Mouse (Mus musculus) liver, embryonic 13.5 days (tissue): ENCODE data around the gene Myadm. TPM values are rescaled to one million over a fixed set of nuclear protein-coding genes. Genes with fewer than 3 reads are reported as not detected.
"Not testable (repeated sequence)": the region's sequence is repeated elsewhere in the genome, so short reads cannot be mapped to it uniquely, and the experiment has no call there.

ENCODE experiments used
- ATAC-seq: fragments of 200-750 bp; cut with Nextera tagmentation; 2 replicates; pipeline ENCODE4 v1.8.0; 2017; ENCODE audit warnings: low read depth, mild to moderate bottlenecking, moderate number of reproducible peaks, moderate library complexity
- DNase-seq: peaks from one replicate; pipeline ENCODE4 v3.0.0; 2022
- H3K27ac ChIP-seq: fragments of 300-500 bp; sonication (generic); 2 replicates; pipeline ENCODE4 v1.5.1; 2015; ENCODE audit warnings: moderate library complexity, mild to moderate bottlenecking, inconsistent platforms
- H3K27me3 ChIP-seq: fragments of 300-500 bp; sonication (generic); 2 replicates; pipeline ENCODE4 v1.6.1; 2015; ENCODE audit warnings: mild to moderate bottlenecking, inconsistent platforms
- H3K36me3 ChIP-seq: fragments of 300-500 bp; sonication (generic); 2 replicates; pipeline ENCODE4 v1.6.1; 2015; ENCODE audit warnings: mild to moderate bottlenecking, inconsistent platforms
- H3K4me1 ChIP-seq: fragments of 300-500 bp; sonication (generic); replicated peaks from 2 replicates; pipeline ENCODE4 v1.6.1; 2015; ENCODE audit warnings: inconsistent platforms
- H3K4me2 ChIP-seq: fragments of 300-500 bp; sonication (generic); 2 replicates; pipeline ENCODE4 v1.6.1; 2015; ENCODE audit warnings: inconsistent platforms, mild to moderate bottlenecking, moderate library complexity
- H3K4me3 ChIP-seq: fragments of 300-500 bp; sonication (generic); replicated peaks from 2 replicates; pipeline ENCODE4 v1.5.1; 2015; ENCODE audit warnings: mild to moderate bottlenecking, inconsistent platforms
- H3K9ac ChIP-seq: fragments of 300-500 bp; sonication (generic); 2 replicates; pipeline ENCODE4 v1.6.1; 2015; ENCODE audit warnings: mild to moderate bottlenecking, inconsistent platforms
- H3K9me3 ChIP-seq: fragments of 300-500 bp; sonication (generic); replicated peaks from 2 replicates; pipeline ENCODE4 v1.6.1; 2016; ENCODE audit warnings: inconsistent platforms
- WGBS: fragments of 180-500 bp; shearing (Covaris S2); methylation state at CpG from one replicate; pipeline ENCODE4 v1.1.7; 2015; ENCODE audit not compliant: insufficient replicate concordance; 5-methylcytosine and 5-hydroxymethylcytosine counted together
- polyA plus RNA-seq: library from polyadenylated mRNA; unstranded; fragments of >200 nt; fragmentation: Nextera tagmentation; extraction: Ambion mirVana; gene quantifications from 2 replicates; pipeline ENCODE4 v1.2.1, GENCODE M21; 2015

Myadm gene
- polyA plus RNA-seq, 1 experiment from 2014 or later, result 13.5 TPM

DNA sequence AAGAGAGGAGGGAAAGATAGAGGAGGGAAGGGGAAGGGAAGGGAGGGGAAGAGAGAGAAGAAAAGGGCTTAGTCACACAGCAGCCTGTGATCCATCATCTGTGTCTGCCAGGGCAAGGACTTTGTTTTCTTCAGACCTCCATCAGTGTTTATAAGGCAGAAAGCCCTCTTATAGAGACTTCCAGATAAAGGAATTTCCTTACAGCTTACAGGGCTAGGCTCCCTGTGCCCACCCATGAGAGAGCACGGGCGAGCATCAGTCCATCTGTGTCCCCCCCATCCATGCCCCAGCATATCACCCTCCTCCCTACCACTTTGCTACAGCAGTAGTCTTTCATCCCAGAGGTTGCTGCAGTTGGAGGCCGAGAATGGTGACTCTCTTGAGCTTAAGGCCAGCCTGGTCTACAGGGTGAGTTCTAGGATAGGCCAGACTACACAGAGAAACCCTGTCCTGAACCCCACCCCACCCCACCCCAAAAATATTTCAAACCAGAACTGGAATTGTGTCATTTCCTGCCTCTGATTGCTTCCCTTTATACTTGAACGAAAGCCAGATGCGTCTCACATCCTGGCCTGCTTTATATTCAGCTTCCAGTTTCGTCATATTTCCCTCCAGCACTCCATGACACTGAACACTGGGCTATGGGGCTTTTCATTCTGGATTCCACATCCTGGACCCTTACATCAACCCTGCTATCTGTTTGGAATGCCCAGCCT is 13.3 kb upstream of the Myadm start:
- H3K27me3 ChIP-seq, result no peaks in the 10 kb centered on the region
- H3K9me3 ChIP-seq, result no peaks in the 10 kb centered on the region
- ATAC-seq, result 0 out of 2 replicates have a peak, but pooled peaks have one; percentile 7
- H3K27ac ChIP-seq, result no peak overlapping the region
- H3K4me1 ChIP-seq, result no peaks in the 10 kb centered on the region
- H3K4me2 ChIP-seq, result no peak overlapping the region
- H3K4me3 ChIP-seq, result no peak overlapping the region
- DNase-seq, result no peak
- H3K36me3 ChIP-seq, result no peaks in the 10 kb centered on the region
- H3K9ac ChIP-seq, result no peak overlapping the region
- WGBS, result 39% methylated on average over 6 of the region's 6 CpGs

DNA sequence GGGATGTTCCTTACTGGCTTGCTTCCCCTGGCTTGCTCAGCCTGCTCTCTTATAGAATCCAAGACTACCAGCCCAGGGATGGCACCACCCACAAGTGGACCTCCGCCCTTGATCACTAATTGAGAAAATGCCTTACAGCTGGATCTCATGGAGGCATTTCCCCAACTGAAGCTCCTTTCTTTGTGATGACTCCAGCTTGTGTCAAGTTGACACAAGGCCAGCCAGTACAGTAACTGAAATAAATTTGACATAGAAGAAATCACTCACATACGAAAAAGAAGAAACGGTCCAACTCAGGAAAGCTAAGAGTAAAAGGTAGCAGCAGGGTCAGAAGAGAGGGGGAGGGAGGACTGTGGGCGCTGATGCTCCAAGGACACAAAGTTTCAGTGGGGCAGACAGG is 12.1 kb upstream of the Myadm start:
- DNase-seq, H3K4me1 ChIP-seq, H3K9me3 ChIP-seq, H3K36me3 ChIP-seq, ATAC-seq, H3K27me3 ChIP-seq, H3K4me2 ChIP-seq, H3K27ac ChIP-seq, H3K9ac ChIP-seq, H3K4me3 ChIP-seq: not testable (repeated sequence)
- WGBS, result 58% methylated on average over 4 of the region's 4 CpGs

DNA sequence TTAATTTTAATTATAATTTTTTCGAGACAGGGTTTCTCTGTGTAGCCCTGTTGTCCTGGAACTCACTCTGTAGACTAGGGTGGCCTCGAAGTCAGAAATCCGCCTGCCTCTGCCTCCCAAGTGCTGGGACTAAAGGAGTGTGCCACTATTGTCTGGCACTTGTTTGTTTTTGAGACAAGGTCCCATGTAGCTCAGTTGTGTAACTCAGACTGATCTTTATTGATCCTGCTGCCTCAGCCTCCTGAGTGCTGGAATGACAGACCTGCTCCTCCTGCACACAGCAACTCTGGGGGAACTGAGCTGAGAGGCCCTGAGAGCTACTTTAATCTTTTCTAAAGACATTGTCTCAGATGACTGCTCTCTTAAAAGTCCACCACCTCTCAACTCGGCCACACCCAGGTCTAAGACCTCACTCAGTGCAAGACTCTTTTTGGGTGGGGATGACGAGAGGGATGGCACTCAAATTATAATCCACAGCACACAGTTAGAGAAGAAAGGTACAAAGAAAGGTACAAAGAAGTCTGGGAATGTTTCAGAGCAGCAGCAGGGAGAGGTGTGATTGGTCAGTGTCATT is 8.7 kb upstream of the Myadm start:
- no peak for ATAC-seq
- H3K4me1 ChIP-seq, result no peaks in the 10 kb centered on the region
- no peaks in the 10 kb centered on the region for H3K27me3 ChIP-seq
- H3K27ac ChIP-seq, result no peak overlapping the region
- no peak overlapping the region for H3K4me3 ChIP-seq
- H3K4me2 ChIP-seq, result no peak overlapping the region
- WGBS, result 50% methylated on average over 5 of the region's 5 CpGs
- H3K9me3 ChIP-seq, result no peaks in the 10 kb centered on the region
- H3K36me3 ChIP-seq, result no peaks in the 10 kb centered on the region
- no peak overlapping the region for H3K9ac ChIP-seq
- DNase-seq, result no peak

DNA sequence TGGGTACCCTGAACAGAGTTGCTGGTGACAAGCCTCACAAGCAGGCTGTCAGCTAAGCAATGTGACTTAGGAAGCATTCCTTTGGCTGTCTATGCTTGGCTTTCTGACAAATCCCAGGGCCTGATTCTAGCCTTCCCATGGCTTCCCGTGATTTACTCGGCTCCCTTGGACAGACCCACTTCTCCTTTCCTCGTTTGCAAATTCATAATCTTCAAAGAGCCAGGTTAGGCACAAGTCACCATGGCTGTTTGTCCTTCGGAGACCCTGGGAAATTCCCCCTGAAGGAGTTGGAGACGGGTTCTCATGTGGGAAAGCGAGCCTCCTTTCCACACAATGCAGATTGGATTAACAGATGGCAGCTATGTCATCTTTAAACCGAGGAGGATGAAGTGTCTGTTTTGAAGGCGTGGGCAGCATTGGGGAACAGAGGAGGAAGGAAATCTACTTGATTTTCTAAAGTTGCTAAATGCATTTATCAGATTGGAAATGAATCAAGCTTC is 8.2 kb upstream of the Myadm start:
- Histone ChIP-seq H3K4me3 (no peak overlapping the region), H3K36me3 (no peaks in the 10 kb centered on the region), H3K4me2 (no peak overlapping the region), H3K9me3 (no peaks in the 10 kb centered on the region), H3K9ac (no peak overlapping the region), H3K4me1 (no peaks in the 10 kb centered on the region), H3K27ac (no peak overlapping the region), H3K27me3 (no peaks in the 10 kb centered on the region)
- DNase-seq (no peak), ATAC-seq (no peak)
- WGBS, result 32% methylated on average over 8 of the region's 8 CpGs

DNA sequence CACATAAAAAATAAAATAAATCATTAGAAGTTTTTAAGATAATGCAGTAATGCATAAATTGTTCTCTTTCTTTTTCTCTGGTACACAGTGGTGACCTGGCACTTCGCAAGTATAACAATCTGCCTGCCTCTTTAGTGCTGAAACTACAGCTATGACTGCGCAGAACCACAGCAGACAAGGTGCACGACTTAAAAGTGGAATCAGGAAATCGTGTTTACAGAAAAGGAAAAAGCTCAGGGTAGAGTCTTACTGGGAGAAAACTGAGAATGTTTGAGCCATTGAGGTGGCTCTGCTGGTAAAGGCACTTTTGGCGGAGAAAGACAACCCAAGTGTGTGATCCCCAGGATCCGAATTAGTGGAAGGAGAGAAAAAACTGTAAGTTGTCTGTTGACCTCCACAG is 7.1 kb upstream of the Myadm start:
- no peak for ATAC-seq
- H3K4me1 ChIP-seq, result no peaks in the 10 kb centered on the region
- no peak overlapping the region for H3K4me2 ChIP-seq
- H3K27ac ChIP-seq, result no peak overlapping the region
- no peak for DNase-seq
- H3K4me3 ChIP-seq, result no peak overlapping the region
- H3K9me3 ChIP-seq, result no peaks in the 10 kb centered on the region
- WGBS, result 63% methylated on average over 6 of the region's 6 CpGs
- H3K9ac ChIP-seq, result no peak overlapping the region
- no peaks in the 10 kb centered on the region for H3K36me3 ChIP-seq
- H3K27me3 ChIP-seq, result no peaks in the 10 kb centered on the region

DNA sequence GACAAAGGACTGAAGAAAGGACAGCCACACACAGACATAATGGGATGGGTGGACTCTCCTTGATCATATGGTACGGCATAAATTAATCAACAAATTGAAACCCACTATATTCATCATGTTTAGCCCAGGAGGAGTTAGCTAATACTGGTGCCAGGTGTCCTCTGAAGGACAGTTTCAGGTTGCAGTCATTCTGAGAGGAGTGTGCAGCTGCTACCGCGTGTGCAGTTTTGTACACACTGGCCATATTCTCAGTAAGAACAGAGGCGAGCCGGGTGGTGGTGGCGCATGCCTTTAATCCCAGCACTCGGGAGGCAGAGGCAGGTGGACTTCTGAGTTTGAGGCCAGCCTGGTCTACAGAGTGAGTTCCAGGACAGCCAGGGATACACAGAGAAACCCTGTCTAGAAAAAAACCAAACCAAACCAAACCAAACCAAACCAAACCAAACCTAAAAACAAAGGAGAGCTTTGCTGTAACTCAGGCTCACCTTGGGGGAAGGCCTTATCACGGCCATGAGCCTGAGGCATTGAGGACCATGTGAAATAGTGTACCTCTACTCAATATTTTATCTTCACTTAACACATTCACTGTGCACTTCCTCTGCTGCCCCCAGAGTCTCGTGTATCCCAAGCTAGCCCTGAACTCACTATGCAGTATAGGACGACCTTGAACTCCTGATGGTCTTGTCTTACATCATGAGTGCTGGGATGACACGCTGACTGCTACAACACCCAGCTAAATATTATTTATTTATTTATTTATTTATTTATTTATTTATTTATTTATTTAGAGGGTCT is 5.6 kb upstream of the Myadm start:
- no peaks in the 10 kb centered on the region for H3K36me3 ChIP-seq
- 55% methylated on average over 11 of the region's 11 CpGs for WGBS
- ATAC-seq, result peak; percentile 36; the same call in 1 of the 2 replicates

DNA sequence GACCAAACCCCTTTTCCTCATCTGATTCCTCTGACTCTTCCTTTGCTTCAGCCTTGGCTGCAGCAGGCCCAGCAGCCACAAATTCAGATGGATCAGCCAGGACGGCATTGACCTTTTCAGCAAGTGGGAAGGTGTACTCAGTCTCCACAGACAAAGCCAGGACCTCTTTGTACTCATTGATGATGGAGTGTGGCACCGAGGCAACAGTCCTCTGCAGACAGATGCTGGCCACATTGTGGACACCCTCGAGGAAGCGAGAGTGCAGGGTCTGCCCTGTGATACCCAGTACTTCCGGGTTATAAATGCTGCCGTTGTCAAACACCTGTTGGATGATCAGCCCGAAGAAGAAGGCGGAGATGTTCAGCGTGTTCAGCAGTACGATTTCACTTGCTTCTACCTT is 4.3 kb upstream of the Myadm start:
- no peak overlapping the region for H3K4me3 ChIP-seq
- H3K9me3 ChIP-seq, result no peaks in the 10 kb centered on the region
- H3K9ac ChIP-seq, result no peak overlapping the region
- no peaks in the 10 kb centered on the region for H3K27me3 ChIP-seq
- 75% methylated on average over 10 of the region's 10 CpGs for WGBS
- H3K36me3 ChIP-seq, result no peaks in the 10 kb centered on the region
- ATAC-seq (no peak), DNase-seq (no peak)
- no peak overlapping the region for H3K27ac ChIP-seq
- peaks cover 13% of the 10 kb centered on the region for H3K4me1 ChIP-seq
- H3K4me2 ChIP-seq, result no peak overlapping the region

More for the DNA sequence above, 5.6 kb upstream of the Myadm start:
- Histone ChIP-seq H3K4me3 (no peak overlapping the region), H3K4me1 (peaks cover 4% of the 10 kb centered on the region; the same call in 1 of the 2 replicates), H3K4me2 (no peak overlapping the region), H3K9me3 (no peaks in the 10 kb centered on the region), H3K9ac (no peak overlapping the region), H3K27me3 (no peaks in the 10 kb centered on the region), H3K27ac (no peak overlapping the region)
- no peak for DNase-seq

DNA sequence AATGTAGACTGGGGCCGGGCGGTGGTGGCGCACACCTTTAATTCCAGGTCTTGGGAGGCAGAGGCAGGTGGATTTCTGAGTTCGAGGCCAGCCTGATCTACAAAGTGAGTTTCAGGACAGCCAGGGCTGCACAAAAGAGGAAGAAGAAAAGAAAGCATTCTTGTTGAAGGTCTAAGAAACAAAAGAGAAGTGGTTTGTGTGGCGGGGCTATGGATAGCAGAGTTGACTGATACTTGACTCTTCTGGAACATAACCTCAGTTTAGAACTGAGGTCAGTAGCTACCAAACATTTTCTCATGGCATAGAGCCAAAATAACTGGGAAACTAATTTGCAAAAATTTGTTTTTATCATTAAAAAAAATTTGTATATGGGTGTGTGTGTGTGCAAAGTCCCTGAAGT is 2.8 kb upstream of the Myadm start:
- WGBS, result 66% methylated on average over 5 of the region's 5 CpGs
- no peak overlapping the region for H3K27ac ChIP-seq
- no peak overlapping the region for H3K4me3 ChIP-seq
- H3K27me3 ChIP-seq, result no peaks in the 10 kb centered on the region
- H3K9me3 ChIP-seq, result no peaks in the 10 kb centered on the region
- H3K36me3 ChIP-seq, result no peaks in the 10 kb centered on the region
- H3K4me2 ChIP-seq, result no peak overlapping the region
- peaks cover 27% of the 10 kb centered on the region for H3K4me1 ChIP-seq
- DNase-seq, result no peak
- no peak for ATAC-seq
- H3K9ac ChIP-seq, result no peak overlapping the region

DNA sequence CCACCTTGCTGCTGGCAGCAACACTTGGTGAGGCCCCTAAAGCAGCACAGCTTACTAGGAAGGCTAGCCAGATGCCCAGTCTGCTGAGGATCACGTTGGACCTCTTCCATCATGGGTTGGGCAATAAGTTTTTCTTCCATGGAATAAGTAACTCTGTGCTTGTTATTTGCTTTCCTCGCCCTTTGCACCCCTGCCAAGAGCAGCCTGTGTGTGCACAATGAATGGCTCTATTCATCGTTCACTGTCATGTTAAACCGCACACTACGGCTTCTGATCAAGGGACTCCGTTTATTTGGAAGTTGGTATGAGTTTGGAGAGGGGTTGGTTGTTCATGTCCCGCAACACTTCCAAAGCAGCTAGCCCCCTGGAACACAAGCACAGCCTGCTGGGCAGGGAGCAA is 1.7 kb upstream of the Myadm start:
- H3K36me3 ChIP-seq, result no peaks in the 10 kb centered on the region
- DNase-seq, result no peak
- H3K9ac ChIP-seq, result no peak overlapping the region
- peaks cover 39% of the 10 kb centered on the region for H3K4me1 ChIP-seq
- no peak for ATAC-seq
- no peaks in the 10 kb centered on the region for H3K27me3 ChIP-seq
- H3K27ac ChIP-seq, result no peak overlapping the region
- no peaks in the 10 kb centered on the region for H3K9me3 ChIP-seq
- no peak overlapping the region for H3K4me3 ChIP-seq
- 73% methylated on average over 7 of the region's 7 CpGs for WGBS
- no peak overlapping the region for H3K4me2 ChIP-seq

DNA sequence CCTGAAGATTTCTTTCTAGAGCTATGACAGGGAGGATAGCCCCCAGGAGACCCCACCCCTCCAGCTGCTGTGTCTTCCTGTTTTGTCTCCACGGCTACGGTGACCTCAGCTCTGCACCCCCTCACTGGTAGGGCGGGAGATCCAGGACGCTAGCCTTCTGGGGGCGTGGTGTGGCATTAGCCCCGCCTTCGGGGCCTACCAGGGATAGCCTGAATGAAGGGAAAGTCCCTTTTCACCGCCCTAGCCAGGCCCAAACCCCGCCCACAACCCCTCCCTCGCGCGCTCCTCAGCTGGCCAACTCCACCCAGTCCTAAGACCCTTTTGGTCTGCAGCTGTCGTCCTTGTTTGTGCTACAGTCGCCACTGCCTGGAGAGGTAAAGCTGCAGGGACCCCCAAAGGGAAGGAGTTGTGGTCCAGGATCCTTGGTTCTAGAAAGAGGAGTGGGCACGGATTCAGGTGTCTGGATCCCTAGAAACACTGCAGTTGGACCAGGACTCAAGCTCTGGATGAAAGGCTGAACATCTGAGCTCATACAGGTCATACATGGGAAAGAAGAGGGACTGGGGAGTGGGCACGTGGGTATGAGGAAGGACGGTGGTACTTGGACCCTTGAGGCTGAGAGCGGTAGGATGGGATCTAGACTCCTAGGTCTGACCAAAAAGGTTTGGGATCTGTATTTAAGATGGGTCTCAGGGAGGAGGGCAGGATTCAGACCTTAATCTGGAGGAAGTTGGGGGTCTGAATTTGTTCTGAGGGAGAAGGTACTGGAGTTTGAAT is 1.6 kb downstream of the Myadm start:
- peak overlapping the region; percentile 49 for H3K9ac ChIP-seq
- ATAC-seq, result peak; percentile 81
- no peaks in the 10 kb centered on the region for H3K27me3 ChIP-seq
- peaks cover 64% of the 10 kb centered on the region for H3K4me1 ChIP-seq
- no peaks in the 10 kb centered on the region for H3K36me3 ChIP-seq
- no peaks in the 10 kb centered on the region for H3K9me3 ChIP-seq
- 0 out of 2 replicates have a peak overlapping the region, but pooled peaks have one; percentile 34 for H3K27ac ChIP-seq
- peak; percentile 82 for DNase-seq
- peak overlapping the region; percentile 61 for H3K4me2 ChIP-seq
- peak overlapping the region; percentile 43 for H3K4me3 ChIP-seq
- WGBS, result 2% methylated on average over 18 of the region's 18 CpGs

DNA sequence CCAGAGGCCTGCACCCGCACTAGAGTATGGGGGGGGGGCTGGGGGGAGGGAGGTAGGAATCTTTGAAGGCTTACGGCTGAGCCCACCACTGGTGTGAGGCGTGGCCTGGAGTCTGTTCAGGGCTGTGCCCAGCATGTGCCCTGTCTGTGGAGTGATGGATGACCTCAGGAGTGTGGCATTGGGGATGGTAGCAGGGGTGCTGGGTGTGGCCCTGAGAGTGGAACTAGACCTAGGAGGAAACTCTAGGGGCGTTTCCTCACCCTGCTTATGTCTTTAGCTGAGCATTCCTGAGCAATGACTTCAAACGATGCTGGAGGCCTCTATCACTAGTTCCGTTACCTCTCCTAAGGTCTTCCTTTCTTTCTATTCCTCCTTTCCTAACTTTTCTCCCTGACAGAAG is 2.3 kb downstream of the Myadm start:
- H3K4me3 ChIP-seq, result peak overlapping the region; percentile 43
- H3K4me2 ChIP-seq, result peak overlapping the region; percentile 61
- 0 out of 2 replicates have a peak overlapping the region, but pooled peaks have one; percentile 34 for H3K27ac ChIP-seq
- 44% methylated on average over 6 of the region's 6 CpGs for WGBS
- no peaks in the 10 kb centered on the region for H3K27me3 ChIP-seq
- H3K9me3 ChIP-seq, result no peaks in the 10 kb centered on the region
- DNase-seq (no peak), ATAC-seq (no peak)
- peak overlapping the region; percentile 49 for H3K9ac ChIP-seq
- no peaks in the 10 kb centered on the region for H3K36me3 ChIP-seq
- H3K4me1 ChIP-seq, result peaks cover 65% of the 10 kb centered on the region
